Mouse (Mus musculus): Measurements from ENCODE around the gene Dennd5b. TPM values are rescaled to one million over a fixed set of nuclear protein-coding genes. Genes with fewer than 3 reads are reported as not detected.
"Not testable (repeated sequence)": the region's sequence is repeated elsewhere in the genome, so short reads cannot be mapped to it uniquely, and the experiment has no call there.

Dennd5b gene
- polyA plus RNA-seq, 1 experiment from 2014 or later, result 5.8 TPM

DNA sequence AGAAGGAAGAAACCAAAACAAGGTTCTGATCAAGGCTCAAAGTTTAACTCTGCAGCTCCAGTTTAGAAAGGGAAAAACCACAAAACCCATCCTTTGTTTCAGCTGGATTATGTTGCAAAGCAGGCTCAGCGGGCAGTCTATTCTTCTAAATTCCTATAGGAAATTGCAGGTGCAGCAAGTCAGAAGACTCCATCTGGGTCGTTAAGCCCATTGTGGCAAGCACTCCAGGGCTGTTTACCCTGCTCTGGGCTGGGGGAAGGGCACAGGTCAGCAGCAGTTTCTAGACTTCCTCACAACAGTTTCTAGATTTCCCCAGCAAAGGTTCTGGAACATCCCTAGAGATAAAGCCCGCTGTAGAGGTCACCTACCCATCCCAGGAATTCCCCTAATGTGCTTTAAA is 29.6 kb upstream of the Dennd5b start:
- Histone ChIP-seq H3K4me3 (no peak overlapping the region), H3K4me2 (no peak overlapping the region), H3K27me3 (no peaks in the 10 kb centered on the region), H3K9me3 (no peaks in the 10 kb centered on the region), H3K4me1 (no peaks in the 10 kb centered on the region; the same call in 1 of the 2 replicates), H3K27ac (no peak overlapping the region), H3K36me3 (no peaks in the 10 kb centered on the region), H3K9ac (no peak overlapping the region)
- no peak for ATAC-seq (ENCODE audit: borderline replicate concordance, extremely low read depth, low FRiP score, low TSS enrichment)
- WGBS, result 30% methylated on average over 3 of the region's 3 CpGs

DNA sequence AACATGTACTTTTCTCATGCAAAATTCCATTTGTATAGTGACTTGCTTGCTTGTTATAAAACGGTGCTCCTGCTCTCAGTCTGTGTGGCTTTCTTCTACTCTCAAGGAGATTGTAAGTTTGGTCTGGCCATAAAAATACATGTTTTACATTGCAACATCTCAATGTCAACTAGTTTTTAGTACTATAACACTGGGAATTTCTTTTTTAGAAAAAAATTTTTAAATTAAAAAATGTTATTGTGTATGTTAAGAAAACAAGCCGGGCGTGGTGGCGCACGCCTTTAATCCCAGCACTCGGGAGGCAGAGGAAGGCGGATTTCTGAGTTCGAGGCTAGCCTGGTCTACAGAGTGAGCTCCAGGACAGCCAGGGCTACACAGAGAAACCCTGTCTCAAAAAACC is 28.4 kb upstream of the Dennd5b start, which contains the start of gene Gm10203:
Gm10203 (plus strand) TSS at position 301 of the 400 bp plus-strand sequence.
- WGBS, result 84% methylated on average over 8 of the region's 8 CpGs

DNA sequence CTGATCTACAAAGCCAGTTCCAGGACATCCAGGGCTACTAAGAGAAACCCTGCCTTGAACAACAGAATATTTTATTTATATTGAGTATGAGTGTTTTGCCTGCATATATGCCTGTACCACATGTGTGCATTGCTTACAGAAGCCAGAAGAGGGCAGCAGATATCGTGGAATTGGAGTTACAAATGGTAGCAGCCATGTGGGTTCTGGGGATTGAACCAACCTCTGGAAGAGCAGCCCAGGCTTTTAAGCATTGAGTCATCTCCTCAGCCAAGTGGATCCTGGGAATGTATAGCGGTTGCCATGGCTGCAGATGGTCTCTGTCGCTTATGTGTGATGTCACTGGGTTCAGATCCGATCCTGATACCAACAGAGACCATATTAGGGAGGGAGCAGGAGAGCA is 25.2 kb upstream of the Dennd5b start:
- no peak for ATAC-seq (ENCODE audit: borderline replicate concordance, extremely low read depth, low FRiP score, low TSS enrichment)
- Histone ChIP-seq H3K4me2 (no peak overlapping the region), H3K4me1 (no peaks in the 10 kb centered on the region), H3K27ac (no peak overlapping the region), H3K9ac (no peak overlapping the region), H3K4me3 (no peak overlapping the region), H3K27me3 (no peaks in the 10 kb centered on the region), H3K36me3 (no peaks in the 10 kb centered on the region), H3K9me3 (no peaks in the 10 kb centered on the region)
- 62% methylated on average over 4 of the region's 4 CpGs for WGBS

More for the DNA sequence above, 28.4 kb upstream of the Dennd5b start, which contains the start of gene Gm10203:
- not testable (repeated sequence) for H3K4me2 ChIP-seq; H3K27me3 ChIP-seq; H3K9me3 ChIP-seq; H3K9ac ChIP-seq; H3K4me1 ChIP-seq; ATAC-seq (ENCODE audit: borderline replicate concordance, extremely low read depth, low FRiP score, low TSS enrichment); H3K4me3 ChIP-seq; H3K27ac ChIP-seq; H3K36me3 ChIP-seq

- no peak for ATAC-seq (ENCODE audit: borderline replicate concordance, extremely low read depth, low FRiP score, low TSS enrichment)
- H3K4me1 ChIP-seq, result no peaks in the 10 kb centered on the region
- no peak overlapping the region for H3K27ac ChIP-seq
- H3K4me2 ChIP-seq, result no peak overlapping the region
- no peaks in the 10 kb centered on the region for H3K27me3 ChIP-seq
- no peaks in the 10 kb centered on the region for H3K36me3 ChIP-seq
- H3K9ac ChIP-seq, result no peak overlapping the region
- no peaks in the 10 kb centered on the region for H3K9me3 ChIP-seq
- 74% methylated on average over 3 of the region's 3 CpGs for WGBS
- no peak overlapping the region for H3K4me3 ChIP-seq
Observed at GRCm38 (mm10) chr6:149123042-149123441, 21.6 kb upstream of the Dennd5b start.

DNA sequence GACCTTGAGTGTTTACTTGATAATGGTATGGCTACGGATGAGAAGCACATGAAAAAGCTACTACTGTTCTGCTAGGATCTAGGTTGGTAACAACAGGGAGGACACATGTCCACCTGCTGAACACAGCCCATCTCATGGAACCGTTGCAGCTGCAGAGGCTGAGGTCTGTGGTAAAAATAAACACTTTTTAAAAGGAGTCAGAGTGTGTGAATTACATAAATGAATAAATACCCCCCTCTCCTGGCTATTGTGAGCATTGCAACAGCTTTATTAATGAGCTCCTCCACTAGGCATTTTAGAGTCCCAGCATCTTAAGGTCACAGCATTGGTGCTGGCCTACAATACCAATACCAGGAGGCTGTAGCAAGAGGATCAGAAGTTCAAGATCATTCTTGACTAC is 18.4 kb upstream of the Dennd5b start:
- Histone ChIP-seq H3K4me1 (no peaks in the 10 kb centered on the region), H3K27ac (no peak overlapping the region), H3K27me3 (no peaks in the 10 kb centered on the region), H3K9ac (no peak overlapping the region), H3K36me3 (no peaks in the 10 kb centered on the region), H3K4me3 (no peak overlapping the region), H3K4me2 (no peak overlapping the region), H3K9me3 (no peaks in the 10 kb centered on the region)
- 14% methylated on average over 2 of the region's 2 CpGs for WGBS
- ATAC-seq (ENCODE audit: borderline replicate concordance, extremely low read depth, low FRiP score, low TSS enrichment), result no peak; the same call in 1 of the 2 replicates

DNA sequence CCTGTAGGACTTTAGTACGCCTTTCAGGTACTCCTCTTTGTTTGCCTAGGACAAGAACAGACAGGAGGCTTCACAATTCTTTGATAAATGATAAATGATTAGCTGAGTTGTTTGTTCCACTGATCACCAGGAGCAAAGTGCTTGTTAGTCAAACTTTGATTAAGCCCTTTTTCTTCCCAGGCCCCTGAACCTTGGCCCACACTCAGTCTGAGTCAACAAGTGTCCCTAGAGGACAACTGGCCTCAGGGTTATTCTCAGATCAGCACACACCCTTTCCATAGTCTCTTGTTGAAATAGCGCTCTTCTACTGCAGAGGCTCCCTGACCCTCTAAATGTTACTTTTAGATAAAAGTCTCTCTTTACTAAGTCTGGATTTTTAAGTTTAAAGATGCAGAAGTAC is 17.5 kb upstream of the Dennd5b start:
- no peak overlapping the region for H3K4me3 ChIP-seq
- ATAC-seq (ENCODE audit: borderline replicate concordance, extremely low read depth, low FRiP score, low TSS enrichment), result no peak

GRCm38 (mm10) chr6:149116992-149117391 is 15.5 kb upstream of the Dennd5b start:
- ATAC-seq (ENCODE audit: borderline replicate concordance, extremely low read depth, low FRiP score, low TSS enrichment), result no peak
- Histone ChIP-seq H3K27me3 (no peaks in the 10 kb centered on the region), H3K4me1 (no peaks in the 10 kb centered on the region)

More for the DNA sequence above, 17.5 kb upstream of the Dennd5b start:
- Histone ChIP-seq H3K36me3 (no peaks in the 10 kb centered on the region), H3K27ac (no peak overlapping the region), H3K4me2 (no peak overlapping the region), H3K4me1 (no peaks in the 10 kb centered on the region), H3K9me3 (no peaks in the 10 kb centered on the region), H3K9ac (no peak overlapping the region), H3K27me3 (no peaks in the 10 kb centered on the region)
- 41% methylated on average over 2 of the region's 2 CpGs for WGBS

GRCm38 (mm10) chr6:149108909-149109308 is 7.4 kb upstream of the Dennd5b start:
- Histone ChIP-seq H3K9ac (no peak overlapping the region), H3K4me2 (no peak overlapping the region), H3K4me3 (no peak overlapping the region), H3K9me3 (no peaks in the 10 kb centered on the region), H3K4me1 (no peaks in the 10 kb centered on the region), H3K36me3 (no peaks in the 10 kb centered on the region), H3K27me3 (no peaks in the 10 kb centered on the region), H3K27ac (no peak overlapping the region)
- no peak for ATAC-seq (ENCODE audit: borderline replicate concordance, extremely low read depth, low FRiP score, low TSS enrichment)
- WGBS, result 72% methylated on average over 2 of the region's 2 CpGs

More at GRCm38 (mm10) chr6:149116992-149117391, 15.5 kb upstream of the Dennd5b start:
- Histone ChIP-seq H3K36me3 (no peaks in the 10 kb centered on the region), H3K9me3 (no peaks in the 10 kb centered on the region), H3K4me3 (no peak overlapping the region), H3K9ac (no peak overlapping the region), H3K27ac (no peak overlapping the region), H3K4me2 (no peak overlapping the region)

- Histone ChIP-seq H3K9ac (no peak overlapping the region), H3K4me2 (no peak overlapping the region), H3K4me3 (no peak overlapping the region), H3K4me1 (no peaks in the 10 kb centered on the region), H3K36me3 (no peaks in the 10 kb centered on the region), H3K9me3 (no peaks in the 10 kb centered on the region), H3K27ac (no peak overlapping the region), H3K27me3 (no peaks in the 10 kb centered on the region)
- 64% methylated on average over 3 of the region's 3 CpGs for WGBS
- no peak for ATAC-seq (ENCODE audit: borderline replicate concordance, extremely low read depth, low FRiP score, low TSS enrichment)
Observed at GRCm38 (mm10) chr6:149107615-149108014, 6.1 kb upstream of the Dennd5b start.

DNA sequence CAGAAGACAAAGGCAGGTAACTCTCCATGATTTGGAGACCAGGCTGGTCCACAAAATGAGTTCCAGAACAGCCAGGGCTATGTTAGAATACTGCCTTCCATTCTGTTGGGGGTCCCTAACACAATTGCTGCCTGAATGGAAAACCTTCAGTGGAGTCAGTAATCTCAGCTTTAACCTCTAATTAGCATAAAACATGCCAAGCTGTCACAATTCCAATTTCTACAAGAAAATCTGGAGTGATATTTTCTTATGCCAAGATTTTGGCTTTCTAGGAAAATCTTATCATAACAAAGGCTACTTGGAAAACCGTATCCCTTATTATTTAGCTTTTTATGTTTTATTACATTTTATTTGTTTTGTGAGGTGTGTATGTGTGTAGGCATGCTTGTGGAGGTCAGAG is 2.0 kb upstream of the Dennd5b start:
- 78% methylated on average over 1 of the region's 1 CpGs for WGBS
- Histone ChIP-seq H3K4me2 (no peak overlapping the region), H3K4me3 (no peak overlapping the region), H3K4me1 (no peaks in the 10 kb centered on the region), H3K27me3 (no peaks in the 10 kb centered on the region), H3K9ac (no peak overlapping the region), H3K9me3 (no peaks in the 10 kb centered on the region), H3K36me3 (no peaks in the 10 kb centered on the region), H3K27ac (no peak overlapping the region)
- ATAC-seq (ENCODE audit: borderline replicate concordance, extremely low read depth, low FRiP score, low TSS enrichment), result no peak

DNA sequence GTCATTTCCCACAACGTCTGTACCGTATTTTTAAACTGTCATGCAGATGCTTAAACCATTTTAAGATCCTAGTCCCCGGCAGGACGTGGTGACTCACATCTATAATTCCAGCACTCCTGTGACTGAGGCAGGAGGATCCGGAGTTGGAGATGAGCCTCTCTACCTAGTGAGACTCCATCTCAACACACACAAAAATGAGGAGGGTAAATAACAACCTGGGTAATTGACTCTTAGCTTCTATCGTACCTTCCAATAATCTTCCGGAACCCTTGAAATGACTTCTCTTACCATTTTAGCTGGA is 413 bp upstream of the Dennd5b start:
- 0 out of 2 replicates have a peak overlapping the region, but pooled peaks have one; percentile 95 for H3K27ac ChIP-seq
- no peaks in the 10 kb centered on the region for H3K27me3 ChIP-seq
- H3K9me3 ChIP-seq, result no peaks in the 10 kb centered on the region
- ATAC-seq (ENCODE audit: borderline replicate concordance, extremely low read depth, low FRiP score, low TSS enrichment), result no peak
- H3K4me1 ChIP-seq, result no peaks in the 10 kb centered on the region
- no peaks in the 10 kb centered on the region for H3K36me3 ChIP-seq
- peak overlapping the region; percentile 78 for H3K9ac ChIP-seq
- WGBS, result 11% methylated on average over 7 of the region's 7 CpGs
- peak overlapping the region; percentile 87 for H3K4me3 ChIP-seq
- peak overlapping the region; percentile 90 for H3K4me2 ChIP-seq

DNA sequence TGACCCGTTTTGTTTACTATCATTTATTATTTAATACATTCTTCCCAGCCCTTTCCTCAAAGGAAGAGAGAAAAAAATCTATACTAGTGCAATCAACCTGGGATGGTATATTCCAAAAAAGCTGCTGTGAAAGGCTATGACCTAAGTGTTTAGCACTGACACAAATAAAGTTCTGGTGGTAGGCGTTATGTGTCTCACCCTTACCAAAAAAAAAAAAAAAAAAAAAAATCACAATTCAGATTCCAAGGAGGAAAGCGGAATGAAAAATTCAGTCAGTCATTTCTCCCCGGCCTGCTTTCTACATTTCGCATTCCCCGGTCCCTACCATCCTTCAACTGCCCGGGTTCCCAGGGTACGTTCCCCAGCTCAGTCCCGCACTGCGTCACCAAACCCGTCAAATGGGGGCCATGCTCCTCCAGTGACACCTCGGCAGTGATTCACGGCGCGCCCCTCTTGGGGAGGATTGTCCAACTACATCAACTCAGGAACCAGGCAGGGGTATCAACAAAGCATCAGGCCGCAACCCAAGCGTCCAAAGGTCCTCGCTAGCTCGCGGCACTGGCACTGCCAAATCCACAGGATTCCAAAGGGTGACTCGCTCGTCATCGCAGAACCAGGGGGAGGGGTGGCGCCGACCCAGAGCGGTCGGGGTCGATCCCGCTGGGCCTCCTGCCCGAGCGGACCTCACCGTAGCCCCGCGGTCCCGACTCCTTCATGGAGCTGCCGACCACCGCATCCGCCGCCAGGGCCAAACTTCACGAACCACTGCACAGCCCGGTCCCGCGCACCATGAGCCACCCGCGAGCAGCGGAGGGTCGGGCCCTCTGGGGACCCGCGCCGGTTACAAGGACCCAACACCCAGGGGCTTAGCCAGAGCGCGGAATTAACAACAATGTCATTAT is 1.1 kb downstream of the Dennd5b start:
- Histone ChIP-seq H3K9me3 (no peaks in the 10 kb centered on the region), H3K9ac (peak overlapping the region; percentile 78), H3K27ac (peak overlapping the region; percentile 95), H3K4me2 (peak overlapping the region; percentile 90), H3K27me3 (no peaks in the 10 kb centered on the region), H3K4me3 (peak overlapping the region; percentile 87), H3K36me3 (no peaks in the 10 kb centered on the region), H3K4me1 (no peaks in the 10 kb centered on the region)
- 1% methylated on average over 52 of the region's 52 CpGs for WGBS
- peak; percentile 58; the same call in 1 of the 2 replicates for ATAC-seq (ENCODE audit: borderline replicate concordance, extremely low read depth, low FRiP score, low TSS enrichment)
